Mouse (Mus musculus) B cell, adult 2 months (primary cell): Measurements from ENCODE around the gene Casz1.

Experiments used
- DNase-seq, 2 experiments: peaks; one replicate each; pipeline ENCODE4 v3.0.0; 2022

The Casz1 gene

GRCm38 (mm10) chr4:148879631-148880030 is 75.4 kb downstream of the Casz1 start:
- no peak for DNase-seq

DNA sequence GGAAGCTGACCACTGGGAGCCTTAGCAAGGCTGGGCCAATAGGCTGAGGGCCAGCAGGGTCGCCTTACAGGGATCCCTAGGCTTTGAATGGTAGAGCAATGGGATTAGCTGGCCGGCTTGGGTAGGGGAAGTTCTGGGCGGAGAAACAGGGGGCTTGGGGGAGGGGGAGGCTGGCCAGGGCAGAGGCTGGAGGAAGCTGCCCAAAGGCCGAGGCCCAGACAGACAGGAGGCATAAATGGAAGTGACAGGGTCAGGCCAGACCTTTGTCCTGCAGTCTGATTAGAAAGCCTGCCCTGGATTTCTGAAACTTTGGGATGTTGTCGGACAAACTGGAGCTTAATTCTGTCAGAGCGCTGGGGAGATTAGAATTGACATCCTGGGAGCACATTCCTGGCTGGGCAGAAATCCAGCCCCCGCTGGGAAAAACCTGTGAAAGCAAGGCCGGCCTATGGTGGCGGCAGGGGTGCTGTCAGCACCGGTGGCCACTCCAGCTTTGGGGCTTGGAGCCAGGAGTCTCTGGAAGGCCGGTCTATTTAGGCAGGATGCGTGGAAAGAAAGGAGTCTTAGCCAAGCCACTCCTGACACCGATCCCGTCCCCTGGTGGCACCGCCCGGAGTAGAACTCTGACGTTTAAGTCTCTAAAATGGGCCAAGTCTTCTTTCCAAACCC is 76.9 kb downstream of the Casz1 start:
- no peak for DNase-seq

DNA sequence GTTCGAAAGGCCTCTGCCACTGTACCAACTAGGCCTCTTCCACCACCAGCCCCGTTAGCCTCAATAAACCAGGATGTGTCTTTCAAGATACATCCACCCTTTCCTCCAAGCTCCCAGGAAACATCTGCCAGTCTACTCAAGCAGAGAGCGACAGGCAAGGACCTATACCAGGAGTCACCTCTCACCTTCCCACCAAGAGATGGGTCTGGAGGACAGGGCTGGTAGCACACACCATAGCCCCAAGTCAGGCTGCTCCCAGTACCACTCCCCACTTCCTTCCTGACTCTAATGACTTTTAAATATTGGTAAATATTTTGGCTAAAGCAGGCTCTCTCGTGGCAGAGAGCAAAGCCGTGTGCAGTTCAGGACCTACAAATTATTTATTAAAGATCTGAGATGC is 77.6 kb downstream of the Casz1 start:
- no peak for DNase-seq

DNA sequence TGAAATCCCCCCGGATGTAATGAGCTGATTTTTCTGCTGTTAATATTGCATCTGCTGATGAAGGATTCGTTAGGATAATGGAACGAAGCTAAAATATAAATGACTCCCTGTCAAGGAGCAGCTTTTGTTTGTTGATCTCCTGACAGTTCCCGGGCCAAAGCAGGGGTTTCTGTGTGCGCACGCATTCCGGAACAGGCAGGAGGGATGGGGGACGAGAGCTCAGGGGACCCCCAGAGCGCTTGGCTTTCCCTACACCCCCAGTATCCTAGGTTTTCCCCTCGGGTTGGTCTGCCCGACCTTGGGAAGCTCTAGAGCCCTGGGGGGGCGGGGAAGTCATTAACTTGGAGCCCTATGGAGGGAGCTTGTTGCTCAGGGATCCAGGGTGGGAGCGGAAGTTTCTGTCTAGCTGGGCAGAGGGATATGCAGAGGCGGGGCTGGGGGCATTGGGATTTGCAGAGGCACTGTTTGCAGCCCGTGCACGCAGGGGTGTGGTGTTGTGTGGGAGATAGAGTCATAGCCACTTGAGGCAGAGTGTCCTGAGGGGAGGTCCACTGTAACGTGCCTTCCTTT is 78.2 kb downstream of the Casz1 start:
- no peak for DNase-seq

DNA sequence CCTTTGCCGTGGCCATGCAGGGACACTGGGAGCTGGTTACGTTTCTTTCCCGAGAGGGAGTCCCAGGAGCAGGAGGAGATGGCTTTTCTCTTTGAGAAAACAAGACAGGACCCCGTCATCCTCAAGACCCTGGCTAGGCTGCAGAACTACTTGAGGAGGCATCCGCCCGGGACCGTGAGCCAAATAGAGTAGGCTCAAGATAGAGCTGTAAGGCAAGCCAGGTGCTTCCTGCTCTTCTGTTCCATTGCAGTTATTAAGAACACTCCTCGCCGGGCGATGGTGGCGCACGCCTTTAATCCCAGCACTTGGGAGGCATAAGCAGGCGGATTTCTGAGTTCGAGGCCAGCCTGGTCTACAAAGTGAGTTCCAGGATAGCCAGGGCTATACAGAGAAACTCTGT is 80.4 kb downstream of the Casz1 start:
- DNase-seq, result no peak

- DNase-seq, result no peak
Measured at GRCm38 (mm10) chr4:148885401-148885800, 81.2 kb downstream of the Casz1 start.

DNA sequence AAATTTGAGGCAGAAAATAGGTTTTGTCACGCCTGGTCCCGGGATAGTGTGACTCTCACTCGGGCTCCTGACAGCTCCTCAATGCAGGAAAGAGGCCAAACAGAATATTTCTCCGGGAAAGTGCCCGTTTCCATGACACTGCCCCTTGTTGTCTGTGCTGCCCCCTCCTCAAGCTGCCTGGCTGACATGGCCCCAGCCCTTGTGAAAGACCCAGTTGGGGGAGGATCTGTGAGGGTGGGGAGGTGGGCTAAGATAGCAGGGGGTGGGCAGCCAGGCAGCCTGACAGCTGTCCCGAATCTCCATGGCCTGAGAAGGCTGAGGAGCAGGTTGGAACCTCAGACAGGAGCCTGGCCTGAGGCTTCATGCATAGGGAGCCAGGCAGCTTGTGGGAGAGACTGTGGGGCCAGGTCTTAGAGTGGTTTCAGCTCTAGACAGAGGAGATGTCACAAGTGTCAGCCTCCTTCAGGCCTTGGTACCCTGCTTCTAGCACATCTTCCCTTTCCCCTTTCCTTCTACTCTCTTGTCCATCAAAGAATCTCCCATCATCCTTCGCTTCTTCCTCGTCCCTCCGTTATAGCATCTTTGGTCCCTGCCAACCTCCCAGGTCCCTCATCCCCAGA is 81.8 kb downstream of the Casz1 start:
- DNase-seq, result no peak

DNA sequence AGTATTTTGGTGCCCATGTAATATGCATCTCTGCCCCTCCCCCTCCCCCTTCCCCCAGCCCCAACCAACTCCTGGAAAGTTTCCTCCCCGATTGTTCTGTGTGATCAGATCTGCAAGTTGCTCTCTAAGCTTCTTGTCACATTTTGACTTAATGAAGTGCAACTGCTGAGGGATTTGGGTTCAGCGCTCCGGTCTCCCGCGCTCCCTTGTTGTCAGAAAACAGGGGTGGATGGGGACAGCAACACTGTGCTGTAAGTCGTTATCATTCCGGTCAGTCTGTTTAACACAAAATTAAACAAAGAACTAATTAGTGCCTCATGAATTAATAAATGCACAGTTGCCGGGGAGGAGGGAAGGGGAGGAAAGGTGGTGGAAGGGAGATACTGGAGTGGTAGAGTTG is 84.0 kb downstream of the Casz1 start:
- DNase-seq, result no peak

GRCm38 (mm10) chr4:148889011-148889410 is 84.8 kb downstream of the Casz1 start:
- DNase-seq, result no peak

DNA sequence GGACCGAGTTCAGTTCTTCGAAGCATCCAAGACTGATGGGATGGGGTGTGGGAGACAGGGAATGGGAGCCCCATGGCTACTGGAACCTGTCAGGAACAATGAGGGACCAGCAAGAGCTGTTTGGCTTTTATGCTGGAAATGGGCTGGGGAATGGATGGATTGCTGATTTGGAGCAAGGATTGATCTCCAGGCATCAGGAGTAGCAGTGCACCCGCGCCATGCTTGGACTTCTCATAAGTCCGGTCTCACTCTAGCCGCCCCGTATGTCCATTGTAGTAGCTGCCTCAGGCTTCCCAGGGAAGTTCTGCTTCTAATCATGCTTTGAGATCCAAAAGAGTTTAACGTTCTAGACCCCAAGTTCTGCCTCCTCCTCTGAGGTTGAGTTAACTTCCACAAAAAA is 86.2 kb downstream of the Casz1 start:
- DNase-seq, result no peak

DNA sequence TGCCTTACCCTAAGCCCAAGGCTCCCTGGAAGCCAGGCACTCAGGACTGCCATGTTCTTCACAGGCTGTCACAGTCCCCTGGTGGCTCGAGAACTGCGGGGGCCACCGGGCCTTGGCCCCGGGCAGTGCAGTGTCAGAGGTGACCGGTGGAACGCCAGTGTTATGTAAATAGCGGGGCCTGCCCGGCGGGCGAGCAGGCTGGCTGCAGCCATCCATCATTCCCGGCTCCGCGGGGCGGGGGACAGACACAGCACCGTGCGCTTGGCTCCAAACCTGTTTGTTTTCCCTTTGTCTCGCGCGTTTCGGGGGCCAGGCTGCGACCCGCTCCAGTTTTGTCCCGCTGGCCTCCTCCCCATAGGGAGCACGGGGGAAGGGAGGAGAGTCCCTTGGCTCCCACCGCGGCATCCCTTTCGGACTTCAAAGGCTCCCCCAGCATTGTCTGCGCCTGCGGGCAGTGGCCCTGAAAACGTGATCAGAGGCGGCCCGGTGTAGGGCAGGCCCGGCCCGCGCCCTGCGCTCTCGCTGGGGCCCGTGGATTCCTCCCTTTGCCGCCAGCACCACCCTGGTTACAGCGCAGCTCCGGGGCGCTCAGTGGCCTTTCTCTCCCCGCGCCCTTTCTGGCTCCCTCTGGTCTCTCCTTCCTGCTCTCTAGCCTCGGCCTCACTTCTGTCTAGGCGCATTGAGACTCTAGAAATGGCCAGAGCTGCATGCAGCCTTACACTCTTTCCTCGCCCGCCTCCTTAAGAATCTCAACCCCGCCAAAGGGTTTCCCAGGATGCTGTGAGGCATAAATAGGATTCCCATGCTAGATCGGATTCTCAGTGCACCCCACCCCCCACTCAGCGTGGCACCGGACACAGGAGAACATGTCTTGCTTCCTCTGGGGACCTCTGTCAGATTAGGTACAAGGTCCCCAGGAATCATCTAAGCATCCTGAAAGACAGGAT is 86.9 kb downstream of the Casz1 start:
- no peak for DNase-seq

GRCm38 (mm10) chr4:148896125-148896524 is 91.9 kb downstream of the Casz1 start:
- no peak for DNase-seq

DNA sequence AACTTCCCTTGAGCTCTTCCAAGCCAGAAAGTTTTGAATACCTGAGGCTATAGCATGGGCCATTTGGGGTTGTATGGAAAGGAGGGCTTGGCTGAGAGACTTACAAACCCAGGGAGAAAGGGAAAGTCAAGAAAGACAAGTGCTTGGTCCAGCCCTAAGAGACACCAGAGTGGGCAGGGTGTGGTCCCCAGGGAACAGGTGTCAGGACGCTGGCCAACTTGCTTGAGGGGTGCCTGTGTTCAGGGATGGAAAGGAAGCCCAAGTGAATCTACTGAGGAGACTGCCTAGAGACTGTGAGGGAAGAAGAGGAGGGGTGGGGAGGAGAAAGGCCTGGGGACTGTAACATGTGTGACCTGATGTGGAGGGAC is 95.7 kb downstream of the Casz1 start:
- DNase-seq, result no peak

- peak; percentile 85 to 86 for DNase-seq
Measured at GRCm38 (mm10) chr4:148900295-148901211, 96.3 kb downstream of the Casz1 start.

GRCm38 (mm10) chr4:148901275-148902052 is 97.2 kb downstream of the Casz1 start:
- peak; percentile 52 to 57 for DNase-seq

DNA sequence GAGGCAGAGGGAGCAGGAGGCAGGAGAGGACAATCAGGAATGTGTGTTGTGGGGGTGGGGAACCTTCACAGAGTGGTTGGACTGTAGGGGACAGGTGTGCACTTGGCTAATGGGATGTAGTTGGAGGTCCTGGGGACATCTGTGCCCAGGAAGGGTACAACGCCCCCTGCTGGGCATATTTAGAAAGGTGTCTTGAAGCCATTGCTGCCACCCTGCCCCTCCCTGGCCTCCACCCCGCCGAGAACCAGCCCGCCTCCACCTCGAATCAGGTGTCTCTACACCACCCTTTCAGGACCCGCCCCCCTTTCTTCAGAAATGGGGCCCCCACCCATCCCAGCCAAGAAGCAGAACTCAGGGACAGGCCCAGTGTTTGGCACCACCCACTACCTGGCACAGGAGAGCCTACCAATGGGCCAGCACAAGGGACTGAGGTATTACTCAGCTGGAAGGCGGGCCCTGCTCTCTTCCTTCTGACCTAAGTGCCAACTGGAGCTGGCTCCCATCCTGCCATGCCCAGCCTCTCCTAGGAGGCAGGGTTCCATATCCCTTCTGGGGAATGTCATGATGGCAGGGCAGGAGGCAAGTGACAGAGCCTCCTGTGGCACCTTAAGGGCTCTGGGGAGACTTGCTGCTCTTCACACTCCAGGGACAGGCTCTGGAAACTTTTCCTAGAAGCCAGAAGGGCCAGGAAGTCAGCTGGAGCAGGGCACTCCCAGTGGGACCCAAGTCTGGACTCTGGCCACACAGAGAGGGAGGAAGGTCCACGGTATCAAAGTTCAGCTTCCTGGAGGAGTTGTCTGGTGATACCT is 98.9 kb downstream of the Casz1 start:
- DNase-seq, result peak; percentile 90

- DNase-seq, result no peak
Measured at GRCm38 (mm10) chr4:148905295-148905694, 101.1 kb downstream of the Casz1 start.

DNA sequence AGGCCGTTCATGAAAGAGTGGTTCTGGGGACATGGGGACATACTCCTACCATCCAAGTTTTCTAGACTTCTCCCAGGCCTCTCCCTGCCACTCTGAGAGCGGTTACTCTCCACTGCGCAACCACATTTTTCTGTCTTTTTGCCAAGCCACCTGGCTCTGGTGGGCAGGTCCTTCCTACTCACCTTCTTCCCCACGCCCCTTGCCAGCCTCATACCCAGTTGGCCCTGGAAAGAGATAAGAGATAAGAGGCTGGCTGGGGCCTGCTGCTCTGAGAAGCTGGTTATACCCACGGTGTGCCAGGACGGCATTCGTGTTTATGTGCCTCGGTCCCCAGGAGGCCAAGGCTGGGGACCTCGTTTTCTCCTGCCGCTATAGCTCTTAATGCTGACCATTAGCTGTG is 102.6 kb downstream of the Casz1 start:
- DNase-seq, result no peak

DNA sequence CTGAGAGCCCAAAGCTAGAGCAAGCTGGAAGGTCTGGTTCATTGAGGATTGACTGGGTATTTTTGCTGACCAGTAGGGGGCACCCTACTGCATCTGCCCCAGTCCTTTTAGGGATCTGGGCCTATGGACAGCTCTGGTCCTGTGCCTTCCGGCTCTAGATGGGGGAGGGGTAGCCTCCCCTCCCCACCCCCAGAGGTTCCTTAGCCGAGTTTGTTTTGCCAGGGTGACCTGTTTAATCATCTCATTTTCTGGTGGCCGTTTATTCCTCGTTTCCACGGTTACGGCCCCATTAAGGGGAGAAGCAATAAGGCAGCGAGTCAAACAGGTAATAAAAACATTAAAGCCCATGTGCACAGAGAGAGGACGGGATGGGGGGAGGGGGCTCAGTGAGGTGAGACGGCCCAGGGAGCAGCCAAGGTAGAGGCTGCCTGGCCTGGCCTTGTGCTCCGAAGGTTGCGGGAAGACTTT is 104.0 kb downstream of the Casz1 start:
- peak; percentile 46 to 50 for DNase-seq

GRCm38 (mm10) chr4:148908760-148909510 is 104.7 kb downstream of the Casz1 start:
- DNase-seq, result no peak
